Mouse (Mus musculus) left cerebral cortex, adult 6 months (tissue): ENCODE results near the gene Kdm6a. TPM values are rescaled to one million over a fixed set of nuclear protein-coding genes. Genes with fewer than 3 reads are reported as not detected.

Source experiments
- long read RNA-seq, 2 experiments: library from polyadenylated mRNA; unstranded; transcript quantifications; one replicate each; pipeline ENCODE4 v2.0.0; 2019 to 2020
- polyA plus RNA-seq: library from polyadenylated mRNA; unstranded; fragments of <200 nt; fragmentation: Nextera tagmentation; gene quantifications from 2 replicates; pipeline ENCODE4 v1.2.3, GENCODE M21; 2021

The Kdm6a gene
- polyA plus RNA-seq, result 11.4 and 14.1 TPM in 2 replicates
- long read RNA-seq, experiment 1, full-length matches to known transcripts, result 8 of 43 reads
- long read RNA-seq, experiment 1, partial matches to known transcripts, result 14 of 43 reads
- long read RNA-seq, experiment 1, other reads (novel, unspliced or antisense), result 21 of 43 reads
- long read RNA-seq, experiment 2, full-length matches to known transcripts, result 1 of 15 reads
- long read RNA-seq, experiment 2, partial matches to known transcripts, result 4 of 15 reads
- long read RNA-seq, experiment 2, other reads (novel, unspliced or antisense), result 10 of 15 reads

GRCm38 (mm10) chrX:18162192-18162857 is at the start of gene Kdm6a:
TSS of gene Kdm6a (plus strand) at chrX:18162575.

GRCm38 (mm10) chrX:18145557-18145956 is 16.8 kb upstream of the Kdm6a start, which contains the start of gene Dusp21:
TSS of gene Dusp21 (plus strand) at chrX:18145857.

Other genes starting within 250 kb of the Kdm6a start
- gene Dusp21, start 16.7 kb upstream of the Kdm6a start, polyA plus RNA-seq, result not detected in 2 replicates